Mouse (Mus musculus) frontal cortex, postnatal 14 days (tissue): ENCODE measurements around the gene Map2k3.
A peak's percentile ranks its signal among the peaks of the same experiment; 100 is the strongest.

Experiments
- DNase-seq, 2 experiments: peaks; one replicate each; pipeline ENCODE4 v3.0.0; 2022; ENCODE audit warnings: low spot score in 2 of 2

The Map2k3 gene

GRCm38 (mm10) chr11:60927264-60927663, 4.6 kb upstream of the Map2k3 start:
- peak; percentile 78 to 87 for DNase-seq

- DNase-seq, result no peak
Observed at GRCm38 (mm10) chr11:60930724-60931281, 1.0 kb upstream of the Map2k3 start.

DNA sequence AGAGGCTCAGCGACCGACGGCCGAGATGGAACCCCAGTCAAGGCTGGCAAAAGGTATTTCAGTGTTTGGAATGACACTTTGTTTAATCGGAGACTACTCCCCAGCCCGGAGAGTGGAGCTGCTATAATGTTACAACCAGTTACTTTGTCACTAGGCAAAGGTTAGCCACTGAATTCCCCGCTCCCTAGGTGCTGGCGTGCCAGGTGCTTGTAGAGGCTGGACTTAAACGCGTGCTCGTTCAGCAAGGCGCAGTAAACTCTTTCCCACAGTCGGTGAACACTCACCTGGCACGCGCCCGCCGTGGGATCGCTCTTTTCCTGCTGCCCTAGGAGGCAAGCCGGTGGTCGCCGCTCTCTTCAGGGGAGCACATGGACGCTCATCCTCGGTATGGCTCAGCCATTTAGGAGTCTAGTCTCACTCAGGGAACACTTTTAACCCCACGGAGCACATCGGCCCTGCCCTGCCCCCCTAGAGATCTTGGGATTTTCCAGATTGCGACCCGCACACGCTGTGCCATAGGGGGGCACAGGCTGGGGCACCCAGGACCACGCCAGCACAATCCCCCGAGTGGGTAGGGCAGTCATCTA, 458 bp upstream of the Map2k3 start:
- DNase-seq, result peak in 1 of 2 experiments; percentile 24

GRCm38 (mm10) chr11:60932503-60933020, 729 bp downstream of the Map2k3 start:
- DNase-seq, result no peak

DNA sequence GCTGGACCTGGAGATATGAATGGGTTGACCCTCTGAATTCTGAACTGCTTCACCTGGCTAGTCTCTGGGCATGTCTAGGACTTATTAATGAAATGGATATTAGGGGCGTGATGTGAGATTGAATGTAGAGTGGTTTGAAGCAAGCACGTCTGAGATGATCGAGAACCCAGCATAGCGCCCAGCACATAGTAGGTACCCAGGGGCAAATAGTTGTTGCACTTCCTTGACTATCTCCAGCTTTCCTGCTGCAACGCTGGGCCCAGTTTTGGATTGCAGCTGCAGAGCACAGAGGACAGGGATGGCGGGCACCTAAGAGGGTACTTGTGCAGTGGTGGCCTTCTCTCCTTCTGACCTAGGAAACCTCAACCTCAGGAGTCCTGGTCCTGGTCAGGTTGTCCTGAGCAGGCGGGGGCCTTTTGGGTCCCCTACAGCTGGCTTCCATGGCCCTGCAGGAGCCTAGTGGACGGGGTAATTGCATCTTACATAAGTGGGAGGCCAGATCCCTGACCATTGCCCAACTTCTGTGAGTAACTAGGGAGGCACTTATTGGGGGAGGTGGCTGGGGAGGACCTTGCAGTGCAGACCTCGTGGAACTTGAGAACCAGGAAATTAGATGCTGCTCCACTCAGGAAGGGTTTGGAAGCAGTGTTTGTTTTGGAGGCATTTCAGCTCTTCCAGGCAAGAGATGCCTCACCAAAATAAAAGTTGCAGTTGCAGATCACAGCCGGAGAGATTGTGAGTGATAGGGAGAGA, 1.5 kb downstream of the Map2k3 start:
- no peak for DNase-seq

DNA sequence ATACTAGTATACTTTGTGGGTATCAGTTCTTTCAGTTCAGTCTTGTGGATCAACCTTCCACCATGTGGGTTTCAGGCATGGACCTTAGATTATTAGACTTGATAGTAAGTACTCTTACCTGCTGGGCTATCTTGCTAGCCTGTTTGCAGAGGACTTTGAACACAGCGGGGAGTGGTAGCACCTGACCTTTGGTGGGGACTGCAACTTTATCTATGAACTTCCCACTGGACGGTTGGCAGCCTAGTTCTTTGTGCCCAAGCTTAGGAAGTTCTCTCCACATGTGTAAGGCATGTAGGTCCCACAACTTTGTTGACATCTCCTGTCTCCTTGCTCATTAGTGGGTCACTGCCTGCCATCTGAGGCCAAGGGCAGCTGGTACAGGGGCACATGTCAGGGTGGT, 3.0 kb downstream of the Map2k3 start:
- DNase-seq, result no peak

DNA sequence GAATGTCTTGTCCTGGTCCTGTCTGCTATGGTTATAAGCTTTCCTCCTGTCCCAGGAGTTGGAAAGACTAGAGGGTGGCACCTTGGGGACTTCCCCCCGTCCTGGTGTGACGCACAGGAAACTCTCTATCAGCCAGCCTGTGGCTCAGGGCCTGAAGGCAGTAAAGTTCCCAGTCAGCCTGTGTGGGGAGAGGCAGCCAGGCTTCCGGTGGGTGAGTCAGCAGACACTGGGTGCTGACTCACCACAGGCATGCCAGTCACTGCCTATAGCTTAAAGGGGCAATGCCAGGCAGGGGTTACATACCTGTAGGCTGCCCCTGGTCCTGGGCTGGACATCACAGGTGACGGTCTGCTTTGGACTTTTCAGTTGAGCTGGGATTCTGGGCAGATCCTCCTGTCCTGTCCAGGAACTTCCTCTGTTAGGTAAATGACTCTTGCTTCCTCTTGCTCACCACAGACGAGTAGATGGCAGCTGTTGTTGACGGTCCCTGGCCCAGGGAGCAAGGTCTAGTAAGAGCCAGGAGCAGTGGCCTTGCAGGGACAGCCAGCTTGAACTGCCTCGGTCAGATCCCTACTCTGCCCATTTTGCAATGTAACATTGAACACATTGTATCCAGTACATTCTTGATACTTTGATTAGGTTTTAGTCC, 3.6 kb downstream of the Map2k3 start:
- DNase-seq, result peak; percentile 22 to 35

DNA sequence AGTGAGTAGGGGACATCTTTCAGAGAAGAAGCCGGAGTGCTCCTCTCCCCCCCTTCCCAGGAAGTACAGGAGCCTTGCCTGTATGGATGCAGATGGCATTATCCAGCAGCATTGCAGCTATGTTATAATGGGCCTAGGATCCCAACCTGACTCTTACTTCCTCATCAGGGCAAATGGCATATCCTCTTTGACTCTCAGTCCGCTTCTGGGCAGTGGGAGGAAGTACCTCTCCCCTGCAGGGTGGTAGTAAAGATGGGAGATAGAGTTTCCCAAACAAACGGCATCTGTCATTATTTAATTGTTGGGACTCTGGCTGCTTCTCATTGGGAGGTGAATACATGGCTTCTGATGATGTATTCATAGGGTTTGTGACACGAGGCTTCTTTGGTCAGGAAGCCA, 4.1 kb downstream of the Map2k3 start:
- DNase-seq, result no peak

GRCm38 (mm10) chr11:60937611-60938010, 5.8 kb downstream of the Map2k3 start:
- no peak for DNase-seq

DNA sequence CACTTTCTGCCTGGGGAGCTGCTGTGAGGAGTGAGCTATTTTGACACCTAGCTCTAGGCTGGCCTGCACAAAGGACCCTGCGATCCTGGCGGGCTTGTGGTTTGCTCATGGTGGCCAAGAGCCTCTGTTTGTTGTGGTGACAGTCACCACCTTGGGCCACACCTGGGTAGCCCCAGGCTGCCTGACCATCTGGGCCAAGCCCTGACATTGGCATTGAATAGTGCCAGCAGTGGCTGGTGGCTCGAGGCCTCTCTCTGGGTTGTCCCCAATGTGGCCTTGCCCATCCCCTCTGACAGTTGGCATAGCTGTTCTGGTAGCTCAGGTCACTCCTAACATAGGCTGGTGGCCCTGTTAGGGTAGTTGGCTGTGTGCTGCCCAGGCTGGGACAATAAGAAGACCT, 7.7 kb downstream of the Map2k3 start:
- no peak for DNase-seq

DNA sequence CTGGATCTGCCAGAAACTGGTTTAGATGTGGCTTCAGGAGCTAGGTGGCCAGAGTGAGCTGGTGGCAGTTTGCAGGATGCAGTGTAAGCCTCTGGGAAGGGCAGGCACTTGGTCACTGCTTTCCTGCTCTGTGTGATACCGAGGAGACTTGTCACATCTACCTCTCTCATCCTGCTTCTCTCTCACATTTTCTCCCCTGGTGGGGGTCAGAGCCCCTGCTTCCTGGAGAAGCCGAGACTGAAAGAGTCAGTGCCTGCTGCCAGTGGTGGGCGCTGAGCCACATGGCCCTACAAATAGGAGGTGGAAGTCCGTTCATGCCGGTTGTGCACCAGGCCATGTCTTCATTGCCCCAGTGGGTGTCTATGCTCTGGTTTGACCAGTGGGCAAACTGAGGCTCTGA, 8.7 kb downstream of the Map2k3 start:
- DNase-seq, result no peak

DNA sequence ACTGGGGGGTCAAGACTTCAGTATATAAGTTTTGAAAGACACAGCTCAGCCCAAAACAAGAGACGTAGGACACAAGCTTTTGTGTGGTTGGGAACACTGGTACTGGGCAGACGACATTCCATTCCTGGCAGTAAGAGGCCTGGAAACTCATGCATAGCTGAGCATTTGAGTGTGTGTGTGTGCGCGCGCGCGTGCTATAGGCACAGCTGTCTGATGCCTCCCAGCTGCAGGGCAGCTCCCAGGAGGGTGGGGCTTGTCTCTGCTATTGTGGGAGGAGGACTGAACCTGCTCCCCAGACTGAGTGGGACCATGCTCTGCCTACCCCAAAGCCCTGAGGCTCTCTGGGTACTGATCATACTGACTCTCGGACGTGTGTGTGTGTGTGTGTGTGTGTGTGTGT, 9.5 kb downstream of the Map2k3 start:
- DNase-seq, result no peak

- no peak for DNase-seq
Observed at GRCm38 (mm10) chr11:60942263-60943015, 10.6 kb downstream of the Map2k3 start.

- no peak for DNase-seq
Observed at GRCm38 (mm10) chr11:60945003-60945402, 13.2 kb downstream of the Map2k3 start.

DNA sequence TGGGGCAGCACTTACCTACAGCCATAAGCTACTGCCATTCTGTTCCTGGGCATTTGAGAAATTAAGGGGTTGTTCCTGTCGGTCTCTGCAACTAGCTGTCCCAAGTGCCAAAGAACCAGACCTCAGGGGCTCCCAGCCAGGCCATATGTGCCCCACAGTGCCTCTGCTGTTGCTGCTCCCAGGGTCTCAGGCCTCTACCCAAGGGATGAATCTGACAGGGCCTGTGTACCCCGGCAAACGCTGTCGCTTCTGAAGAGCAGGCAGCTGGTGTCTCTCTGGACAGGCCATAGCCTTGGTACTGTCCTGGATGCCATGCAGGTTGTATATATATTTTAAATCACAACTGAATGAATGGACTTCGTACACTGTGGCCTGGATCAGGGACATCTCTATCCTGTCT, 20.1 kb downstream of the Map2k3 start:
- no peak for DNase-seq

- DNase-seq, result no peak
Observed at GRCm38 (mm10) chr11:60952362-60952761, 20.5 kb downstream of the Map2k3 start.

GRCm38 (mm10) chr11:60952986-60953385, 21.2 kb downstream of the Map2k3 start:
- no peak for DNase-seq

DNA sequence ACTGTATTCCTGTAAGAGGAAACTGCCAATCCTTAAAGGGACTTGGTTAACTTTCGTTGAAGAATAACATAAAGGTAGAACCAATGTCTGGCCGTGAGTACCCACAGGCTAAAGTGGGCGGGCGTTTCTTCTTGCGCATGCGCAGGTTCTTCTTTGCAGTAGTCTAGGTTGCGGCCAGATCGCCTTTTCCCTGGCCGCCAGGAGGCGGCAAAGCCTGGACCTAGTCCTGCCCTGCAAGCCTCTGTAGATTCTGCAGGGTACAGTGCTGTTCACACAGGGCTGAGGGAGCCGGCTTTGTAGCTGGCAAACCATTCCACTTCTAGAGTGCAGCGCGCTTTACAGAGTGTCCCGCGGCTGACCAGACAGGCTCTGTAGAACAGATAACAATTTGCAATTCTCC, 22.0 kb downstream of the Map2k3 start:
- peak; percentile 75 for DNase-seq

- no peak for DNase-seq
Observed at GRCm38 (mm10) chr11:60954255-60955104, 22.6 kb downstream of the Map2k3 start.

DNA sequence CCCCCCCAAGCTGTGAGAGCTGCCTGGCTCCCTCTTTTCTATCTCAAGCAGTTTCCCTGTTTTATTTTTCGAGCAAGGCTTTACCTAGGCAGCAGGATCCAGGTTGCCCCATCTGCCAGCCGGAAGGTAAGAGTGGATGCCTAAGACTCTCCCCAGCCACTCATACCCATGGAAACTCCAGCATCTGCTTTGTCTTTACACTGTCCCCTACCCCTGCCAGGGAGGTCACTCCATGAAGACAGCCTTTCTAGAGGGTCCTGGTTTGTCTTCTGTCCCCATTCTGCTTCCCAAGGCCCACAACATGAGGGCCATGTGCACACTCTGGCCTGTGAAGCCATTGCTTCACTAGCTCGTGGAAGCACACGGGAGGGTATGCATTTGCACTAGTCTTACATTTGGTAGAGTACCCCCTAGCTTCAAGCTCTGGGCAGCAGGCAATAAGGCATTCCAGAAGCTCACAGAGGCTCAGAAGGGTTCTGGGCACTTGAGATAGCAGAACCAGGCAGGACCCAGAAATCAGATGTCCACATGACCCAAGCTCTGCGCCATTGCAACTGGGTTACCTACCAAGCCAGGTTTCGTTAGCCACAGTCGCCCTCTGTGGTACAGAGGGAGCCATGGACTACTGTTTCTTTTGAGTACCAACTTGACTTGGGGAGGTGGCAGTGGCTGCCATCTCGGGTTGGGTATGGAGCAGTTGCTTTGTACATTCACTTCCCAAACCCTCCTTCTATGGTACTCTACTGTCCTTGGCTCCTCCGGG, 24.0 kb downstream of the Map2k3 start:
- DNase-seq, result no peak
